Mouse (Mus musculus): ENCODE data around the gene Col13a1. TPM values are rescaled to one million over a fixed set of nuclear protein-coding genes. Genes with fewer than 3 reads are reported as not detected.

The Col13a1 gene
- polyA plus RNA-seq (2012; rRNA removed) = 1.2 and 1.4 TPM in 2 replicates

DNA sequence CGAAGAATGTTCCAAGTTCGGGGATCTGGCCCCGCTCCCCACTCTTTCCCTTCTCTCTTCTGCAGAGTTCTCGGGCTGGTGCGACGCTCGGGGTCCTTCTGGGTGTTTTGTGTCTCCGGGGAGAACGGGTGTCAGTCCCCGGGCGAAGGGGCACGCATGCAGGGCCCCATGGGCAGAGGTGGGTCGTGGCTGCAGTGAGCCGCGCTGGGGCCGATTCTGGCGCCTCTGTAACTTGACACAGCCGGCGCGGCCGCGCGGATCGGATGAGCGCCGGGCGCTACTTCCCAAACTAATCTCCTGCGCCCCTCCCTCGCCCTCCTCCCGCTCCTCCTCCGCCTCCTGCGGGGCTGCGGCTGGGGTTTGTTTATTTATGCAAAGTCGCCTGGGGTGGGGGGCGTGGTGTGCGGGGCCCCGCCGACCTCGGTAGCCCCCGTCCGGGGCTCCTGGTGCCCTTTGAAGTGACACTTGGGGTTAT, at the start of gene Col13a1:
Gene Col13a1, minus strand, starts transcription at position 243 of the 475 bp plus-strand sequence.

Other genes starting within 250 kb of the Col13a1 start
- gene H2afy2, start 195.0 kb downstream of the Col13a1 start, polyA plus RNA-seq (2012; rRNA removed) = 15.5 and 19.4 TPM in 2 replicates
- gene Neurog3, start 154.0 kb upstream of the Col13a1 start, polyA plus RNA-seq (2012; rRNA removed) = not detected in 2 replicates
- 8.2 and 9.1 TPM in 2 replicates for gene Fam241b, start 164.8 kb upstream of the Col13a1 start, polyA plus RNA-seq (2012; rRNA removed)

All from ovary, adult 2 months (tissue).